Mouse (Mus musculus) ovary, postnatal 36 days (tissue): ENCODE measurements around the gene Cd151.

Experiments
- DNase-seq: peaks from one replicate; pipeline ENCODE4 v3.0.0; 2022; ENCODE audit warnings: low spot score, mixed read lengths

Gene Cd151

GRCm38 (mm10) chr7:141495379-141495778 is 28.2 kb downstream of the Cd151 start:
- DNase-seq = no peak

- no peak for DNase-seq
Observed at GRCm38 (mm10) chr7:141495940-141496339, 28.7 kb downstream of the Cd151 start.

GRCm38 (mm10) chr7:141497600-141497999 is 30.4 kb downstream of the Cd151 start:
- no peak for DNase-seq

DNA sequence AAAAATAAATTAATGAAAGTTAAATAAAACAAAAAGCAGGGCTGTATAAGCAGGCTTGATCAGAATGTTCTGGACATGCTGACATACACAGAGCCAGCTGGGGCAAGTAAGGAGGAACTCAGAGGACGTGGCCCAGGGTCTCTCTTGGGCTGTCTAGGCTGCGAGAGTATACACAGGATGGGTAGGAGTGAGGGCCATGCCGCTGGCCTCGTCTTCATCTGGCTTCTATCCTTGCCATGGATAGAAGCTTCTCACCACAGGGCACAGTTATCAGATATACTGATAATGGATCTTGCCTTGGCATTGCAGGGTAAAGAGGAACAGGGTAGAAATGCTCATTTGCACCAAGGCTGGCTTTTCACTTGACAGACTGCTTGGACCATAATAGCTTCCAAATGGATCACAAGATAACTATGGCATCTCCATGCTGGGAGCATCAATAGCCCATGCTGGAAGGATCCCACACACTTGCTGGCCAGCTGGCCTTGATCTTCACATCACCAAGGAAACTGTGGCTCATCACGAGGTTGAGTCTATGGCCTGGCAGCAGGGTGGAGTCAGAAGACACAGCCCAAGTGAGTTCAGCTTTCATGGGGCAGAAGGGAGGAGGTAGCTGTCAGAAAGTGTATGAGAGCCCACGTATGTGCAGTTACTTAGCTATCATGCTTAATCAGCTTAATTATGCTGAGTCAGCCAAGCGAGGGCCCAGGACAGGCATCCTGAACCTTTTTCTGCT is 34.8 kb downstream of the Cd151 start:
- no peak for DNase-seq

- no peak for DNase-seq
Observed at GRCm38 (mm10) chr7:141502556-141502905, 35.3 kb downstream of the Cd151 start.

- DNase-seq = no peak
Observed at GRCm38 (mm10) chr7:141506278-141506677, 39.1 kb downstream of the Cd151 start.

DNA sequence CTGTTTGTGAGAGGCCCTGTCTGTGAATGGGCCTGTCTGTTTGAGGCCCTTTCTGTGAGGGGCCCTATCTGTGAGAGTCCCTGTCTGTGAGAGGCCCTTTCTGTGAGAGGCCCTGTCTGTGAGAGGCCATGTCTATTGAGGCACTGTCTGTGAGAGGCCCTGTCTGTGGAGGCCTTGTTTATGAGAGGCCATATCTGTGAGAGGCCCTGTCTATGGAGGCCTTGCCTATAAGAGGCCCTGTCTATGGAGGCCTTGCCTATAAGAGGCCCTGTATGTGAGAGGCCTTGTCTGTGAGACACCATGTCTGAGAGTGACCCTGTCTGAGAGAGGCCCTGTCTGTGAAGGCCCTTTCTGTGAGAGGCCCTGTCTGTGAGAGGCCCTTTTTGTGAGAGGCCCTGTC is 41.0 kb downstream of the Cd151 start:
- DNase-seq = no peak

DNA sequence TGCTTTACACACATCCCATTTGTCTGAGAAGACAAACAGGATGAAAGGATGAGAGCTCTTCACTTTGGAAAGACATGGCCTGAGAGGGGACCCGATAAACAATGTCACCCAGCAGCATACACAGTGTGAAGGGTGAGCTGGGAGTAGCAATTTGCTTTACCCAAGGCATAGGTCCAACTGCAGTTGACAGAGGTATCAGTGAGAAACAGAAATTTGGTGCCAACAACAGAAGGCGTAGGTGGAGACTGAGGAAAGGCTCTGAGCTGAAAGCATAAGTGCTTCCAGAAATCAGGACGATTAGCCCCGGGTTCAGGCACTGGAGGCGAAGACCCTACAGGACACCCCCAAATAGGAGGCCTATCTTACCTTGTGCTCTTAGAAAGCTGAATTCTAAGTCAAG is 43.0 kb downstream of the Cd151 start:
- no peak for DNase-seq

DNA sequence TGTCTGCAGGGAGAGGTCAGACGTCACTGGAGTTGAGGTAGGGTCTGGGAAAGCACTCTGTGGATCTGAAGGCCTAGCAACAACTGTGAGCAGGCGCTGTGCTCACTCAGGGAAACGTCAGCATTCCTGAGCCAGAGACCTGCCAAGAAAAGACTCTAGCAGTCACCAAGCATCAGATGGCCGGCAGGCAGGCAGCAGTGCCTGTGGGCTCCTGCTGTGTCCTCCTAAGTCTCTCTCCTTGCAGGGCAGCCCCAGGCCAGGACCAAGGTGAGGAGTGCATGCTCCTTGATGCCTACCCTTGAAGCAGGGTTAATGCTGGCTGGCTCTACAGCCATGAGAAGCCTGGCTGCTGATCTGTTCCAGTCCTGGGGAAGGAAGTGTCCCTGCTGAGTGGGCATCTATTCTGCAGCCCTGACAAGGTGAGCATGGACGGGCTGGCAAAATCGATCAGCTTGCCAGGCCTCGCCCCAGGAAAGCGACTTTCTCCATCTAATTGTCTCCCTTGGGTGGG is 43.5 kb downstream of the Cd151 start:
- no peak for DNase-seq

DNA sequence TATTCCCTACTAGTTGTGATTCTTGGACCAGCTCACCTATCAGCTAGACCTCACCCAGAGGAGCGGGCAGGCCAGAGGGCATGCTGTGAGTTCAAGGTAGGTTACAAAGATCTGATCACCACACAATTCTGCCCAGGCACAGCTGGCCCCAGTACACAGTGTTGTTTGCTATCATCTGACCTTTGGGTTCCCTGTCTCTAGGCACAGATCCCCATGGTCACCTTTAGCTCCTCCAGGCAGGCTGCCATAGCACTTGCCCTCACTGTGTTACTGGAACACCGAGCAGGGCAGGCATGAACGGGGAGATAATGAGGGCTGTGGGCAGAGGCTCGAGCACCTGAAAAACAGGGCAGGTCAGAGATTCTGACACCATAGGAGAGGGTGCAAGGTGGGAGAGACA is 50.4 kb downstream of the Cd151 start:
- peak; percentile 18 for DNase-seq

GRCm38 (mm10) chr7:141518296-141518695 is 51.1 kb downstream of the Cd151 start:
- DNase-seq = no peak

- DNase-seq = no peak
Observed at GRCm38 (mm10) chr7:141518926-141519325, 51.7 kb downstream of the Cd151 start.

- no peak for DNase-seq
Observed at GRCm38 (mm10) chr7:141519795-141520194, 52.6 kb downstream of the Cd151 start.
